Mouse (Mus musculus) heart, postnatal 25 days (tissue): ENCODE results near the gene Usp30. TPM values are rescaled to one million over a fixed set of nuclear protein-coding genes. Genes with fewer than 3 reads are reported as not detected.

Source experiments
- DNase-seq: peaks from one replicate; pipeline ENCODE4 v3.0.0; 2022; ENCODE audit warnings: low spot score
- intact Hi-C: fragments of 180-260 bp; cut with DNase I; formaldehyde crosslinking; loops from one replicate; pipeline ENCODE4 v1.15.1; 2025
- total RNA-seq, 2 experiments: library from RNA; stranded (reverse); gene quantifications; 2 replicates each; pipeline ENCODE4 v1.2.3; 2021

Usp30 gene
- 10 to 100 TPM in 1 of 2 experiments, 1 to 10 TPM in 1; 9.9 to 11.1 TPM for total RNA-seq

DNA sequence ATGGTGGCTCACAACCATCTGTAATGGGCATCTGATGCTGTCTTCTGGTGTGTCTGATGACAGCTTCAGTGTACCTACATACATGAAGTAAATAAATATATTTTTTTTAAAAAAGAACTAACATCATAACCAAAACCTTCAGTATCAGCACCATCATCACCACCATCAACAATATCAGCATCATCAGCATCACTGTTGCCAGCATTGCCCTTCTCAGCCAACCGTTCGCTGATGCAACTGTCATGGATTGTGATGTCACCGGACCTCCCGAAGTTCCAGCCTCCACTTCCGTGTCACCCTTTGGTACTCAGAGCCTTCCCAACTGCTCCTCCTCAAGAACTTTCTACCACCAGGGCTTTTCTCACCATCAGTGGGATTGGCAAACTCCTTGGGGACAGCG lies at the start of gene Usp30:
Usp30 (plus strand) TSS at position 301 of the 400 bp plus-strand sequence.
- intact Hi-C loops: no loop called here

DNA sequence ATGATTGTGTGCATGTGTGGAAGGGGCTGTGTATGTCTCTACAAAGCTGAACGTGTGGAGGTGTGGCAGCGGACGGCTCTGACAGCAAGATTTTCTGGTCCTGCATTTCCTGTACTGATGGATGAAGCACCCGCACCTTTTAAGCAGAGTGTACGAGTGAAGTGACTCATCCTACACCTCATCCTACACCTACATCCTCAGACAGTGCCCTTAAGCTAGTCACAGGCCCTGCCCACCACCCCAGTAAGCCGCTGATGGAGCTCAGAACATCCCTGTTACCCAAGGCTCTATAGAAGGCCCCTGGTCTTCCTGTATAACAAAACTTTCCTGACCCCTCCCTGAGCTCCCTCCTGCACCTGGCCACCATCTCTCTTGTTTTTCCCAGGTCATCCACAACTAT lies 40.9 kb upstream of the Usp30 start:
- intact Hi-C loops: no loop called here
- DNase-seq: no peak

More for the DNA sequence above, at the start of gene Usp30:
- DNase-seq: no peak

DNA sequence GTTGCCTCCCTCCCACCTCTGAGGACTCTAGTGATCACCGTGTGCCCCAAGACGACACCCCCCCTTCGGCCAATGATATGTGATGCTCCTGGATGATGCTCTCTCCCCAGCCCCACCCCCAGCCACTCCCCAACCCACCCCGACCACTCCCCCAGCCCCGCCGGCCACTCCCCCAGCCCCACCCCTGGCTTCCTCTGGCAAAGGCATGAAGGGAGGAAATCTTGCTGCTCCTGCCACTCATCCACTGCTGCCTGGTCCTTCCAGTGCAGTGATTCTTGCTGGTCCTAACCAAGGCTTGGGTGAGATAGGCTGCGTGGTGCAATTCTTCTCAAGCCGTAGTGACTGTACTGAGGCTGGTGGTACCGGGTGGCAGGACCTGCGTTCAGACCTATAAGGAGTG lies 40.4 kb upstream of the Usp30 start:
- DNase-seq: no peak
- intact Hi-C loops: no loop called here

DNA sequence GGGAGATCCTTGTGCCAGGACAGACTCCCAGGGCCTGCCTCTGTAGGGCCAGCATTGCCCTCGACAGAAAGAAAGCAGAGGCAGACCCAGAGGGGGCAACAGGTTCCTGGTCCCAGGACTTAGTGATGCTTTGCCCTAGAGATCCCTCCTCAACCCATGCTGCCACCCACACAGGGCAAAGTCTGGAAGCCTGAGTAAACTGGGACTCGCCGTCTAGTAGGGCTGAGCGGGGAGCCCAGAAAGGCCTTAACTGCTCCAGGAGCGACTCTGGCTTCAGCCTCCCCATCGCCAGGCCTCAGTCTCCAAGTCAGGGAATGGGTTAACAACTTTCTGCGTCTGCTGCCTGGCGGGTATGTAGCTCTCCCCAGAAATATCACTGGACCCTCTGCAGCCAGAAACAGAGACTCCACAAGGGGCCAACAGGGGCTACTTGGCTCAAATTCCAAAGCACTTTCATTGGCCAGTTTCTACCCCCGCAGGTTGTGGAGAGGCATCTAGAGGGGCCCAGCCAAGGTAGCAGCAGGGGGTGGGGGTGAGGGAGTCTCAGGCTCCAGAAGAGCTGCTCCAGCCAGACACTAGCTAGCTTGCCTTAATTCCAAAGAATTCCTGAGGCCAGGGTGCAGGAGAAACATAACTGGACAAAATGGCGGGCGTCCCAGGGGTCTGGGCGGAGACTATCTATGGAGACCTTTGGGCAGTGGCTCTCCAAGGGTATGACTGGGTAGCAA lies 37.9 kb upstream of the Usp30 start:
- no peak for DNase-seq
- intact Hi-C loops: no loop called here

DNA sequence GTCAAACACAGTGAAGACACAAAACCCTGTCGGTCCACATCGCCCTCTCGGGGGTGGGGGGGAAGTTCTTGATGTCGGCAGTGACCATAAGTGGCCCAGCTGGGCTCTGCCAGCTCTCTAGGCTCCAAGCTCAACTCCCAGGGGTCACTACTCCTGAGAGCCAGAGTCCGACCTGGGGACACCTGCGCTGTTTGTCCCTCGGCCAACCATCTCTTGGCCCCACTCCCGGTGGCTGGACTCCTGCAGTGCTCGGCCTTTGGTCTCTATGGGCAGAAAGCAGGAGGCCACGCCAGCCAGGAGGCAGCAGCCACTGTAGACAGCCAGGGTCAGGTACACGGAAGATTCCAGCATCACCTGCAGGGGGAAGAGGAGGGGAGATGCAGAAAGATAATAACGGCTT lies 37.1 kb upstream of the Usp30 start:
- DNase-seq: no peak
- intact Hi-C loops: no loop called here

DNA sequence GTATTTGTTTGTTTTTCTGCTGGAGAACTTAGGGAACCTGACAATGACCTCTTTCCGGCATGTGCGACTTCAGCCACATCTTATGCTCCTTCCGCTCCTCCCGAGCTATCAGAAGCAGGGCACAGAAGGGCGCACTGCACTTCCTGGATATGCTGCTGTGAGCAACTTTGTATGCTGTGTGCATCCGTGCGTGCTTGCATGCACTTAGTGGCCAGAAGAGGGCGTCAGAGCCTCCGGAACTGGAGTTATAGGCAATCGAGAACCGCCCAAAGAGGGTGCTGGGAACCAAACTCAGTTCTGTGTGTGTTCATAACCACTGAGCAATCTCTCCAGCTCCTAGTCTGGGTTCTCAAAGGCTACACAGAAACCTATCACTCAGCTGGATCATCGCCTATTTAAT lies 34.6 kb upstream of the Usp30 start:
- DNase-seq: no peak
- intact Hi-C loops: no loop called here

DNA sequence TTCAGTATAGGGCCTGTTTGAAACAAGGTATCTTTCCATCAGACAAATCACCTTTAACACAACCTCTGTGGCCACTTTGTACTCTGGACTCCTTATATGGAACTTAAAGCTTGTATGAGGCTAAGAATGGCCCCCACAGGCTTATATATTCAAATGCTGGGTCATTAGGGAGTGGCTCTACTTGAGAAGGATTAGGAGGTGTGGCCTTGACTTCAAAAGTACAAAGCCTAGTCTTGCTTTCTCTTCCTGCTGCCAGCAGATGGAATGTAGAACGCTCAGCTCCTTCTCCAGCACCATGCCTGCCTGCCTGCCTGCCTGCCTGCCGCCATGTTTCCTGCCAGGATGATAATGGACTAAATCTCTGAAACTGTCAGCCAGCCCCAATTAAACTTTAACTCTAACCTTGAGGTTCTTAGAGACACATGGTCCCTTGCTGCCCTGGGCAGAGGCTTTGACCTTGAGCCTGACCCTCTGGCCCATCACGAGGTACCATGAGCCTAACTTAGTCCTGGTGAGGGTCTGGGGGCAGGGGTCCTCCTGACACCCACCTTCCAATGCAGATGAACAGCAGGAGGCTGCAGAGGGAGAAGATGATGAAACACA lies 33.0 kb upstream of the Usp30 start:
- intact Hi-C loops: no loop called here
- no peak for DNase-seq

DNA sequence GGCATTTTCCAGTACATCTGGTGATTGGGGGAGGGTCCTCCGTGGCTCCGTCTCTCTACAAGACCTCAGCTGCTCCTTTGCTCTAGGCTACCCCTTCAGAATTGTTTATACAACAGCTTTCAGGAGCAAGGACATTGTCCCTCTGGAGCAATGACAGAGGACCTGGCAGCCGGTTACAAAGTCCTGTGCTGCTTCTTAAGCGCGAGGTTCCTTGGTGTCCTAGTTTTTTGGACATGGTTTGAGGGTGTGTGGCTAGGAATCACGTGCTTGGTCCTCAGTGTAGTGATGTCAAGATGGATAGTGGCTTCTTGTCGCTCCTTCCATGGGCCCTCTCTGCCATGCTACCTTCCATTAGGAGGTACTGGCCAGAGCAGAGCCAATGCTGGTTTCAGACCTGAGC lies 30.9 kb upstream of the Usp30 start:
- no peak for DNase-seq
- intact Hi-C loops: no loop called here

DNA sequence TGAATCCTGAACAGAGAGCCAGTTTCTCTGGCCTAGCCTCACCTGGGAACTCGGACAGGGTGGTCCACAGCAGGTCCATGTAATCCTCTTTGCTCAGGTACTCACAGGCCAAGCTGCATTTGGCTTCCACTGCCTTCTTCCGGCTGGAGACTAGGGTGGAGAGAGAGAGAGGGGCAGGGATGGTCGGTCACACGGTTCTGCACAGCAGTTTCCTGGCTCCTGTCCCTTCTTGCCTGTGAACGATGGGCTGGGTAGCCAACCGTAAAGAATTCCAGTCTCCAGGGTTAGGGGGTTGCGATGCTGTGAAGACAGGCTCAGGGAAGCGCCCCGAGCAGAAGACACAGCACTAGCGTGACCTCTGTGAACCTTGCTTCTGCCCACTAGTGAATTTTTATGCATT lies 30.1 kb upstream of the Usp30 start:
- intact Hi-C loops: no loop called here

DNA sequence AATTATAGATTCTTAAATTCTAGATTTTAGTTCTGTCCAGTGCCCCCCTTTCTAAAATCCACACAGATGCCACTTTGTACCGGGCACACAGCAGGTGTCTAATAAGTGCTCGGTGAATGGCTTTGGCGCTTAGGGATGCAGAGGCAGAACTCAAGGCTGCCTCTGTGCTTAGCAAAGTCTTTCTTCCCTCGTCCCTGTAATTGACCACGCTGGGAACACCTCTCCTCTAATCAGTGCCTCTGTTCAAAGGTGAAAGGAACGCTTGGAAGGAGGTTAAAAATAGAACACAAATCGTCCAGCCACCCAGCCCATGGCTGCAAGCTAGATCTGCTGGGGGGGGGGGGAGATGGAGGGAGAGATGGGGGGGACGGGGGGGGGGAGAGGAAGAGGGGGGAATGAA lies 24.8 kb upstream of the Usp30 start:
- intact Hi-C loops: no loop called here
- no peak for DNase-seq

More for the DNA sequence above, 30.1 kb upstream of the Usp30 start:
- DNase-seq: no peak

DNA sequence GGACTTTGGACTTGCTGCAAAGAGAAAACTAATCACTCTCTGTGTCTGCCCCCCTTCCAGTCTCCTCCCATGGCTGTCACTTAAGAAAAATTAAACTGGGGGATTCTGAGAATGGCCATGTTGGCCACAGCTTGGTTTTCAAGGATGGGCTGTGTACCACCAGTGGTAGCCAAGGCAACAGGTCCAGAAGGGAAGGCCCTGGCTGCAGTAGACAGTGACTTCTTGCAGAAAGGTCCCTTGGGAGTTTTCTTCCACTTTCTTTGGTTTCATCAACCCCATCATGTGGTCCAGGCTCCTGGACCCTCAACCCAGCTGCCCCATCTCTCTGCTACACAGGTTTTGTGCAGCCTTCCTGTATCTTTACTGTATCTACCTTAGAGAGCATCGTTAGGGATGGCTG lies 24.4 kb upstream of the Usp30 start:
- intact Hi-C loops: no loop called here
- DNase-seq: no peak

DNA sequence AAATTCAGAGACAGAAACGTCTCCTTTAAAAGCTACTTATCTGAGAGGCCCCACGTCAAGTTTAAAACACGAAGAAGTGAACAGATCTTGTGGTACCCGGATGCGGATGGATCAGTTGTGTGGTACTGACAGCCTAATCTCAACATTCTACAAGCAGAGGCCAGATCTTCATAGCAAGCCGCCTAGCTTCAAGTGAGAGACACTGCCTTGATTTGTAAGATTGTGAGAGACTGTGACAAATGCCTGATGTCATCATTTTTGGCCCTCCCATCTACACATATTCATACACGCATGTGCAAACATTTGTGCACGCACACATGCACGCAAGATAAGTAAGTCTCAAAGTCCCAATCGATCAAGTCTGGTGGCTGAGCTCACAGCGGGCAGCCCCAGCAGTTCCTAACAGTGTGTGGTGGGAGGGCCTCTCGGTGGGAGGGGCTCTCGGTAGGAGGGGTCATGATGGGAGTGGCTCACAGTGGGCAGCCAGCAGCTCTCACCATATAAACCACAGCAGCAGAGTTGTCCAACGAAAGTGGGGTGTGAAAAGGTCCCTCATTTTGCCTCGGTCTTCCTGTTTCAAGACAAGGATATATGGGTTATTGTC lies 23.8 kb upstream of the Usp30 start:
- DNase-seq: no peak
- intact Hi-C loops: no loop called here

DNA sequence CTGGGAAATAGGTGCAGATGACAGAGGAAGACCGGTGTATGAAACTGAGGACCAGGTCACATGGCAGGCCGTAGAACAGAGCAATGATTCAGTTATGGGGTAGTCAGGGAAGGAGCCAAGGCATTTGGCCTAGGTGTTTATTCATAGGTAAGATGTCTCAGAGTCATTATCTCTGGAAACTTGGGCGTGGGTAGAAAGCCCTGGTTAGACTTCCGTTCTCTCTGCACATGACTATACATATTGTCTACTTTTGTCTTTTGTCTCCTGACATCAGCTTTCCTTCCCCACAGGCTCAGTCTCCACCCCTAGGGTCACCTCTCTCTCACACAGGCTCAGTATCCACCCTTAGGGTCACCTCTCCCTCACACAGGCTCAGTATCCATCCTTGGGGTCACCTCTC lies 21.5 kb upstream of the Usp30 start:
- intact Hi-C loops: no loop called here
- DNase-seq: no peak

DNA sequence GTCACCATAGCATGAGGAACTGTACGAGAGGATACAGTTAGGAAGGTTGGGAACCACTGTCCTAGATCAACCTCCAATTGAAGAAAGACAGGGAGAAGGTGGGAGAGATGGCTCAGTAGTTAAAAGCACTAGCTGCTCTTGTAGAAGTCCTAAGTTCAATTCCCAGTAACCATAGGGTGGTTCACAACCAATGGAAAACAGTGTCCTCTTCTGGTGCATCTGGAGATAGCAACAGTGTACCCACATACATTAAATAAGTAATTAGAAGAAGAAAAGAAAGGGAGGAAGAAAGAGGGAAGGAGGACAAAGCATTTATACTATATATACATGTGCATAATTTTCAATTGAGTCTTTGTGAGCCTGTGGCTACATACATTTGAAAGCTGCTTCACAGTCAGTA lies 20.1 kb upstream of the Usp30 start:
- intact Hi-C loops: loop anchor here (1.0 to 5.0 kb wide), 2 partner anchors 89 to 193 kb away; no protein-coding TSS in a partner anchor
- DNase-seq: no peak

DNA sequence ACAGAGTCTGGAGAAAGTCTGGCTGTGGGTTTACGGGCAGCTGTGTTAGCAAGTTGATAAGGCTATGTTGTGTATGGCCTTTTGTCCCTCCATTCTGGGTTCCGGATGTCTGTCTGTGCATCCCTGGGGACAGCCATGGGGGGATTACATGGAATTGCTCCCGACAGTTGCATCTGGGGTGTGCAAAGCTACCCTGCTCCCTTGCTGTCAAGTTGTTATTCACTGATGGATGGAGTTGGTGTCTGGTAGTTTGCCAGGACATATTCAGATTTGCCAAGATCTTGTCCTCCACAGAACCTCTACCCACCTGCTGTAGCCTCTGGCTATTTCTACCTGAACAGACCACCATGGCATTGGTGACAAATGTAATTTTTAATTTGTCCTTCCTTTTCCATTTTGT lies 19.1 kb upstream of the Usp30 start:
- DNase-seq: no peak
- intact Hi-C loops: loop anchor here (5.0 kb wide), 1 partner anchor 194 kb away; no protein-coding TSS in a partner anchor

DNA sequence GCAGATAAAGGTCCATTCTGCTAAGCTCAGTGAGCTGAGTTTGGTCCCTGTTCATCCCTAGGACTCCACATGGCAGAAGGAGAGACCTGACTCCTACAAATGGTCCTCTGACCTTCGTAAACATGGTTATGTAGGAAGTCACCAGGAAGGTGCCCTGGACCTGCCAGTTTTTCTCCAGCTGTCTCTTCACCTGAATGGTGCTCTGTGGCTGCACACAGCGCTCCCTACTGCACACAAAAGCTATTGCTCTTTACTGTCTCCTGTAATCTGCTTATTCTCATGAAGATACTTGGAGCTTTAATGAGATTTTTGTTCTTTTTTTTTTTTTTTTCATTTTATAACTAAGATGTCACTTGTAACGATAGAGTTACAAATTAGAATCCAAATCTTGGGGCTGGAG lies 18.7 kb upstream of the Usp30 start:
- DNase-seq: no peak
- intact Hi-C loops: loop anchor here (5.0 kb wide), 1 partner anchor 194 kb away; no protein-coding TSS in a partner anchor

DNA sequence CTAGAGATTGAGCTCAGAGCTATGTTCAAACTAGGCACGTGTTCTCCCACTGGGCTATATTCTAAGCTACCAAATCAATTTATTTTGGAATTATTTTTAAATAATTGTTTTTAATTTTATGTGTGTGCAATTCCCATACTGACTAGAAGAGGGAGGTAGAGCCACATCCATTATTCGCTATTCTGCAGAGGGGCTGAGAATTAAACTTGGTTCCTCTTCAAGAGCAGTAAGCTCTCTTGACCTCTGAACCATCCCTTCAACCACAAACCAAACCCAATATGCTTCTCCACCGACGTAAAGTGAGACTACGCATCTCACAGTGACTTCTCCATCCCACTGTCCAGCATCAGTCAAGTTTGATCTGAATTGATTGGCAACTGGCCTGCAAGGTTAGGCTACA lies 18.1 kb upstream of the Usp30 start:
- intact Hi-C loops: loop anchor here (5.0 kb wide), 1 partner anchor 195 kb away; no protein-coding TSS in a partner anchor
- no peak for DNase-seq

DNA sequence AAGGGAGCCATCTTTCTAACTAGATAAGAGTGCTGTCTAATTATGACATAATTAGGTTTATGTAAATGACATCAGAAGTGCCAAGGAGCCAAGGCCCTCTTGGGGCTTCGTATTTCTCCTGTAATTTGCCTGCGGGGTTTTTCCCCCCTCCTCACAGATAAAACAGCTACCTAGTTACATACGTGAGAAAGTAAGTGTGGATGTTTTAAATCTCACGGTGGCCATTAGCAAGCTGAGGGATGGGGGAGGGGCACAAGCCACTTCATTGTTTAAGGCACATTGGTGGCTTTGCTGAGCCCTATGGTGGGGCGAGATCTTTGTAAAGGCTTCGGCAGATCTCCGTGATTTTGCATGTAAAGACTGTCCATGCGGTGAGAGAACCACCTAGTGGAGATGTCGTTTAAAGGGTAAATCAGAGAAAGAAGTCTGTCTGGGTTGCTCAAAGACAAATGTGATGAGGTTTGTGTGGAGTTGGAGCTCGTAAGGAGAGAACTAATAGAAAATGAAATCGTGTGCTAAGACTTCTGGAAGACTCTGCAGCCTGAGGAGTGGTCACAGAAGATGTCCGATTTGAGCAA lies 16.4 kb upstream of the Usp30 start:
- DNase-seq: no peak
- intact Hi-C loops: loop anchor here (5.0 kb wide), 1 partner anchor 197 kb away; no protein-coding TSS in a partner anchor

DNA sequence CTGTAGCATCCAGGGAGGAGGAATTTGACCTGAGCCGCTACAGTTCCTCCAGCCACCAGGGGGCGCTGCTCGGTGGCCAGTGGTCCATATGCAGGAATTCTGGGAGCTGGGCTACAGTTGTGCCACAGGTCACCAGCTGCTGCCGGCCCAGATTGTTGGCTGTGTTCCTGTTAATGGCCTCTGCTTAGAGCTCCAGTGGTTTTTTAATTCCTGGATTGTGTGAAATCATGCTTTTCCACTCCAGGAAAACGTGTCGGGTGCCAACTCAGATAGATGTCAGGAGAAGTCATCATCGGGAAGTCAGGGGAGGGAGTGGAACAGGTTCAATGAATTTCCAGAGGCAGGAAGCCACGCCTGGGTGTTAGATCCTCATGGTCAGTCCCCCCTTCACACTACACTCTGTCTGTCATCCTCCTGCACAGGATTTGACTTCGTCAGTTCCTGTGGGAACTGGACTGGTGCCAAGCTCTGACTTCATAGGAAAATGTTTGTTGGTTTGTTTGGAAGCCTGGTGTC lies 13.0 kb upstream of the Usp30 start:
- intact Hi-C loops: loop anchor here (2.0 to 5.0 kb wide), 2 partner anchors 75 to 256 kb away; partner anchors contain the start of gene Alkbh2
- peak; percentile 67 for DNase-seq

DNA sequence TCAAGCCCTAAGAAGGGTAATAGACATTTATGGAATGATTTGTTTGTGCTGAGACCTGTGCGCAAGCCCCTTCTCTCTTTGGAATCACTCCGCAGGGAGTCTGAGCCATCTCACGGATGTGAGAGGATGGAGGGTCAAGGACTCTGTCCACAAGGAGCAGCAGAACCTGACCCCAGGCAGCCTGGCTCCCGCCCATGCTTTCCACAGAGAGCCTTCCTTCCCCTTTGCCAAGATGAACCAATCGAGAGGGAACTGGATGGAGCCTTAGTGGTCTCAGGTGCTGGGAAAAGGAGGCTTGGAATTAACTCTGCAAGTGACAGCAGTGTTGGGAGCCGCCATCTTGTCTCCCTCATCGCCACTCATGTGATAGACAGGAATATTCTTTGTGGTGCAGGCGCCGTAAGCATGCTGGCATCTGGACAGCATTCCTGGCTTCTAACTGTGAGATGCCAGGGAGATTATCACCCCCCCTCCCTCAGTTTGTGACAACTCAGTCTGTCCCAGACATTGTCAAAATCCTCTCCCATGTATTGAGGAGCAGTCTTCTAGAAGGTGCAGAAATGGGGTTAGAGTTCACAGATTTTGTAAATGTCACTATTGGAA lies 8.0 kb upstream of the Usp30 start:
- intact Hi-C loops: no loop called here
- DNase-seq: no peak
